Mouse (Mus musculus): ENCODE data around the gene Nkg7.

Nkg7 gene

DNA sequence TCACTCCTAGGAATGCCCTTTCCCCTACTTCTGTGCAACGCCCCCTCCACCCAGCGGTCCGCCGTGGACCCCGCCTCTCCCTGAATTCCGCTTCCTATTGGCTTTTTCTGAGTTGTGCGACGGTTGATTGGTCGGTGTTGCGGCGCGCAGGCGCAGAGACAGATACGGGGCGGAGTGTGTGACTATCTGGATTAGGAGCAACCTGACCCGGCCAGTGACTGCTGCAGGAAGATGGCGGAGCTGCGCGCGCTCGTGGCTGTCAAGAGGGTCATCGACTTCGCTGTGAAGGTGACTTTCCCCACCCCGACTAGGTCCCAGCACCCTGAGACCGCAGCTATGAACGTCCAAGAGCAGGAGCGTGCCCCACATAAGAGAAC lies 7.0 kb downstream of the Nkg7 start, which contains the start of the genes Etfb and Gm45233:
Etfb (plus strand) TSS at position 167 of the 377 bp plus-strand sequence.
Gm45233 (plus strand) TSS at position 212 of the 377 bp plus-strand sequence.
- in situ Hi-C loops (cut with MboI, MseI), result no loop called here

DNA sequence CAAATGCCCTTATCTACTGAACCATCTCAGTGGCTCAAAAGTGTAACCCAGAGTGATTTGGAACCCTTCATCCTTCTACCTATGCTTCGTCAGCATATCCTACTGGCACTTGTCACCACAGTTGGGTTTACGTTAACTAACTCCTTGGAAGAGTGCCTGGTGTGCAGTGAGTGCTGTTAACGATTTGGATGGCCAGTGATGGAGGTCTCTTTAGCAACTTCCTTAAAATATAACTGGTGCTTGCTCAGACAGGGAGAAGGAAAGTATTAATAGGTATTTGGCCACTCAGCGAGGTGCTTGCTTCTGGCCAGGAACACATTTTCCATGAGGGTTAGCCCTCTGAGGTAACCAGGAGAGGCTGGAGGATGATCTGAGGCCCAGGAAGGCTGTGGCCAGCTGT lies 10.9 kb downstream of the Nkg7 start:
- in situ Hi-C loops (cut with MboI, MseI), result no loop called here

DNA sequence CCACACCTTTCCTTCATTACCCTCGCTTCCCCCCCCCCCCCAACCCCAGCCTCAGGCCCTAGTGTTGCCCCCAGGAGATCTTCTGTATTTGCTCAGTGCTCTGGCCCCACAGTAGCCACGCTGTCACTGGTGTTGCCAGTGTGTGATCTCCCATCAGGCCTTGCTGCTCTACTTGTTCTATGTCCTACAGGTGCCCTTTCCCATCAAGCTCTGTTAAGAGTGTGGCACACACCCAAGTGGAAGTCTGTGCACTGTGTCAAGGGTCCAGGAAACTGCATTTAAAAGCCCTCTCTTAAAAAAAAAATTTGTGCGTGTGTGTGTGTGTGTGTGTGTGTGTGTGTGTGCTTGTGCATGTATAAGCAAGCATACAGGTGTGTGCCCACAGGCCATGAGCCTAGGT lies 11.4 kb downstream of the Nkg7 start:
- in situ Hi-C loops (cut with MboI, MseI), result no loop called here

DNA sequence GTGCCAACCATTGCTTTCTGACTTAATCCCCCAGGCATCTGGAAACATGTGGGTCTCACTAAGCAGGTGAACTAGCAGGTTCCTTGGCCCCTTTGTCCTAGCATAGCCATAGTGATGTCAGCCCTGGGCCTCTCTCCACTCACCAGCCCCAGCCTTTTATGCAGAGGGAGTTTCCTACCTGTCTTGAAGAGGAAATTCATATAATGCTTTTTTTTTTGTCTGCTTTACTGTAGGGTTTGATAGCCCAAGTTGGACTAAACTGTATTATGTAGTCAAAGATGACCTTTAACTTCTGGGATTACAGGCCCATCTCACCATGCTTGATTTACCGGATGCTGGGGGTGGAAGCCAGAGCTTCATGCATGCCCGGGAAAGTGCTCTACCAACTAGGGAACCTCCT lies 12.9 kb downstream of the Nkg7 start:
- in situ Hi-C loops (cut with MboI, MseI), result loop anchor here (25.0 kb wide), 1 partner anchor 163 kb away; no protein-coding TSS in a partner anchor

DNA sequence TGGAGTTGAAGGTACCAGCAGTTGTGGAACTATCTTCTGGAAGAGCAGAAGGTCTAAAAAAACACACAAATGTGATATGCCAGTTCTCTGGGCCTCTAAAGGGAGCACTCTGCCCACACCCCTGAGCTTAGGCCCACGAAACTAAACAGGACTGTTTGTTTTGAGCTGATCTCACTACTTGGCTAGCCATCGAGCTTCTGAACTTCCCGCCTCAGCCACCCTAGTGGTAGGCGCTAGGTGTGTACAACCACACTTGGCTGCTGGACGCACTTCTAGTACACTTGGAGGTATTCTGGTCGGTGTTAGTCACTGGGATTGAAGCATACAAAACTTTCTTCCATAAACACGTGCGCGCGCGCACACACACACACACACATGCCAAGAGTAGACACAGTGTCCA lies 14.9 kb downstream of the Nkg7 start:
- in situ Hi-C loops (cut with MboI, MseI), result loop anchor here (25.0 kb wide), 1 partner anchor 164 kb away; no protein-coding TSS in a partner anchor

DNA sequence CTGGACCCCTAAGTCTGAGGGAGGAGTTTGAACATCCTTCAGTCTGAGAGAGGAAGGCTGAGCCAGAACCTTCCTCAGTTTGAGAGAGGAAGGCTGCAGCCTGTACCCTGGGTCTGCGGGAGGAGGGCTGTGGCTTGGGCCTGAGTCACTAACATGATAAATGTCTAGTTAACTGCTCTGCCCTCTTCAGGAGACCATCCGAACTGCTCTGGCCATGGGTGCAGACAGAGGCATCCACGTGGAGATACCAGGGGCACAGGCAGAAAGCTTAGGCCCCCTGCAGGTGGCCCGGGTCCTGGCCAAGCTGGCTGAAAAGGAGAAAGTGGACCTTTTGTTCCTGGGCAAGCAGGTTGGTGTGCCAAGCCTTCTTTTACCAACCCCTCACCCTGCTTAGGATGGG lies 15.7 kb downstream of the Nkg7 start:
- in situ Hi-C loops (cut with MboI, MseI), result loop anchor here (25.0 kb wide), 1 partner anchor 165 kb away; no protein-coding TSS in a partner anchor

DNA sequence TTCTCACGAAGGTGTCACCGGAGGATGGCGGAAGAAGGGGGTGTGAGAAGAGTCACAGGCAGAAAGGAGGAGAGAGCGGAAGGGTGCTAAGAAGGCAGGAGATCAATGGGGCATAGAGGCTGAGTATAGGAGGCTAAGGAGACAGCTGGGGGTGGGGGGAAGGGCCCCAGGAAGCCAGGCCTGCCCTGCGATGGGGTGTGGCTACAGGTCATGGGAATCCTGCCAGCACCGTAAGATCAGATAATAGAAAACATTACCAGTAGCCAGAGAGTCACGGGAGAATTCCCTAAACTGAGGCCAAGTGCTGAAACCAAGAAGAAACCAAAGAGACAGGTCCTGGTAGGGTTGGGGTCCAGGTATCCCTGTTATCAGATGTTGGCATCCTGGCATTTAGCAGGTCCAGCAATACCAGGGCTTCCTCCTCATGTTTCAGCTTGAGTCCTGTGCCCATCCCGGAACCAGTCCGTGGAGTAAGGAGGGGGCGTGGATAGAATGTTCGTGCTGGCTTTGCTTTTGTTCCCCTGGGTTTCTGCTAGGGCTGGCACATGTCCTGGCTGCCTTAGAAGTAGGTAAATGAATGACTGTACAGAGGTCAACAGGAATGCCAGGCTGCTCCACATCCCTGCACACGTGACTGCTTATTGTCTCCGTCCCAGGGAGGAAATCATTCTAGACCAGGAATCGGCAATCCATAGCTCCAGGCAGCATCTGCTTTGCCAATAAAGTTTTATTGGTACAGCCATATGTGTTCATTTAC lies 16.9 kb downstream of the Nkg7 start:
- in situ Hi-C loops (cut with MboI, MseI), result loop anchor here (25.0 kb wide), 1 partner anchor 166 kb away; no protein-coding TSS in a partner anchor

DNA sequence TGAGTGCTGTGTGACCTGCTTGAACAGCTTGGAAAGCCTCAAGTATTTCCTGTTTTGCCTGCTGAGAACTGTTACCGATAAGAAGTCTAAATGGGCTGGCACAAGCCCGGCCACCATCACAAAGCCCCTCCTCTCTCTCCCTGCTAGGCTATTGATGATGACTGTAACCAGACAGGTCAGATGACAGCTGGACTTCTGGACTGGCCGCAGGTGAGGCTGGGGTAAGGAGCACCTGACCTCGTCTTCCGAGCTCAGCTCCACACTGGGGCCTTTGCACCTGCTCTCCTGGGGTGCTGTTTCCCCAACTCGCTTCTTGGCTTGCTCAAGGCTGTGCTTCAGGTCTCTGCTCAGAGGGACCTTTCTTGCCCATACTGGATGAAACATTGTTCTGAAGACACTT lies 17.5 kb downstream of the Nkg7 start:
- in situ Hi-C loops (cut with MboI, MseI), result loop anchor here (25.0 kb wide), 1 partner anchor 167 kb away; no protein-coding TSS in a partner anchor

DNA sequence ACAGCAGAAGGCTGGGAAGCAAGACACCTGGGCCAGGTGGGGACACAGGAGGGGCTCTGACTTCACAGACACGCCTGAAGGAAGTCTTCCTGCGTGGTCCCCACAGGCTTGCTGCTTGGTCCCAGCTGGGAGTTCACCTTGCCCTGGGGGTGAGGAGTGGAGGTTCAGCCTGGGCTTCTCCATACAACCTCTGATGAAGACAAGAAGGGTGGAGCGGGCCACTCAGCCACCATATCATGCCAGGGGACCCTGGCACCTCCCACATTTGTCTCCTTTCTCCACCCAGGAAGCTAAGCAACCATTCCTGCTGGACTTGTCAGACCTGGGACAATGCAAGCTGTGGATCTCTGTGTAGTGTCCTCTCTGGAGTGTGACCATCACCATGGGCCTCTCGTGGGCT lies 26.0 kb downstream of the Nkg7 start, which contains the start of gene Vsig10l:
Vsig10l (plus strand) TSS at position 301 of the 400 bp plus-strand sequence.
- in situ Hi-C loops (cut with MboI, MseI), result loop anchor here (25.0 kb wide), 1 partner anchor 176 kb away; no protein-coding TSS in a partner anchor

DNA sequence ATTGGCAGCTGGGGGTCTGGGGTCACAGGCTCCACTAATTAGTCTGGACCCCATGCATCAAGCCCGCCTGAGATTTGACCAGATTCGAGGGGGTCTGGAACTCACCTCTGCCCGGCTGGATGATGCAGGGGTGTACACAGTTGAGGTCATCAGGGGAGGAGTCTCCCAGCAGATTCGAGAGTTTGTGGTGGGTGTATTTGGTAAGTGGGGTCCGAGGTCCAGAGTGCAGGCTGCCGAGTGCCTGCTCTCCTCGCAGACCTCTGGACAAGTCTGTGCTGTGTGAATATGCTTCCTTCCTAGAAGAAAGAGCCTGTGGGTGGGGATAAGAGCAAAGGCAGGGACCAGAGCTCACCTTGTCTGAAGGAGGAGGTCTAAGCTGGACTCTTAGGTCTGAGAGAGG lies 27.1 kb downstream of the Nkg7 start:
- in situ Hi-C loops (cut with MboI, MseI), result loop anchor here (25.0 kb wide), 1 partner anchor 177 kb away; no protein-coding TSS in a partner anchor

DNA sequence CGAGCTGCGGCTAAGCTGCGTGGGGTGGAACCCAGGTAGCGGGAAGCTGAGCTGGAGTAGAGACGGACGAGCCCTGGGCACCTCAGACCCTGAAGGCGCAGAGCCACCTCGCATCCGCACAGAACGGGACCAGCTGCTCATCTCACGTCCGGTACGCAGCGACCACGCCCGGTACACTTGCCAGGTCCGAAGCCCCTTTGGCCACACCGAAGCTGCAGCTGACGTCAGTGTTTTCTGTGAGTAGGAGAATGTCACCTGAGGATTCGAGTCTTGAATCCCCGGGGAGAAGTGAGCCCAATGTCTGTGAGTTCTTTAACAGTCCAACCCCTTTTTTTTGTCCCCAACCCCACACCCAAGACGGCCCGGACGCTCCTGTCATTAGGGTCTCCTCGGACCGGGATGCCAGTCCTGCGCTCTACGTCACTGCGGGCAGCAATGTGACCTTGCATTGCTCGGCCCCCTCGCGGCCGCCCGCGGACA lies 28.0 kb downstream of the Nkg7 start:
- in situ Hi-C loops (cut with MboI, MseI), result loop anchor here (25.0 kb wide), 1 partner anchor 178 kb away; no protein-coding TSS in a partner anchor

DNA sequence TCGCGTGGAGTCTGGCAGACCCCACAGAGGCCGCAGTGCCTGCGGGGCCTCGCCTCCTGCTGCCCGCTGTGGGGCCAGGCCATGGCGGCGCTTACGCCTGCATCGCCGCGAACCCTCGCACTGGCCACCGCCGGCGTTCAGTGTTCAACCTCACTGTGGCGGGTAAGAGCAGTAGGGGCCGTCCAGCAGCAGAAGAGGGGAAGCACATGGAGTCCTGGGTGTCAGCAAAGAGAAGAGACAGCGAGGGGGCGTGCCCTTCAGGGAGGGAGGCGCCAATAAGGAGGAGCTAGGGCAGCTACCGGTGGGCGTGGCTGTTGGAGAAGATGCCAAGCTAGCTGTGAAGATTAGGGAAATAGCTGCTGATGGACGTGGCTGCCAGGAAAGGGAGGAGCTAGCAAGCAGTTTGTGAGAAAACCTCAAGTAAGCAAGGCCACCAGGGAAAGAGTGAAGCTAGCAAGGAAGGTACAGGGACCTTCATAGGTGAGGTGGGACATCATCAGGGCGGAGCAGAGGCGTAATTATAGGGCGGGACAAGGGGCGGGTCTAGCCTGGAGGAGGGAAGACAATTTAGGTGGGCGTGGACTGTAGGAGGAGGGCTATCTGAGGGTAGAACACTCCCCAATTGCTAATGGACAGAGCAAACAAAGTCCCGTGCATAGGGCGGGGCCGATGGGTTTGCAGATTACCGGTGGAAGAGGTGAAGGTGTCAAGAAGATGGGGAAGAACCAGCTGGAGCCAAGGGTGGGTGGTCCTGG lies 28.6 kb downstream of the Nkg7 start:
- in situ Hi-C loops (cut with MboI, MseI), result loop anchor here (25.0 kb wide), 1 partner anchor 178 kb away; no protein-coding TSS in a partner anchor

DNA sequence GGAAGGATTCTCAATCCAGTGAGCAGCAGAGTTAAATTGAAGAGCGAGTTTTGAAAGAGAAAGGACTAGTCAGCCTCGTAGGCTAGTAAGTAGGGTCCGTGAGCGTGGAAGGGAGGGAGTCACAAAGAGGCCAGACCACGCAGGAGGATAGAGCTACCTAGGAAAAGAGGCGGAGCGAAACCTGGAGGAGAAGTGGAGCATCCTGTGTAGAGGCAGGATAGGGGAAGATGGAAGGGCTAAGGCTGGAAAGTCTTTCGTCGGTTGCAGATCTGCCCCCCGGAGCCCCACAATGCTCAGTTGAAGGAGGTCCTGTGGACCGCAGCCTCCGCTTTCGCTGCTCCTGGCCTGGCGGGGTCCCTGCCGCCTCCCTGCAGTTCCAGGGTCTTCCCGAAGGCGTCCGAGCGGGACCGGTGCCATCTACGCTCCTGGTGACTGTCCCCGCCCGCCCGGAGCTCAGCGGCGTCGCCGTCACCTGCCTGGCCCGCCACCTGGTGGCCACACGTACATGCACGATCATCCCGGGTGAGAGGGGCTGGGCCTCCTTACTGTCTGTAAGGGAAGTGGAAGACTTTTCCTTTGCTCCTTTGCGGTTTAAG lies 29.3 kb downstream of the Nkg7 start:
- in situ Hi-C loops (cut with MboI, MseI), result loop anchor here (25.0 kb wide), 1 partner anchor 179 kb away; no protein-coding TSS in a partner anchor

DNA sequence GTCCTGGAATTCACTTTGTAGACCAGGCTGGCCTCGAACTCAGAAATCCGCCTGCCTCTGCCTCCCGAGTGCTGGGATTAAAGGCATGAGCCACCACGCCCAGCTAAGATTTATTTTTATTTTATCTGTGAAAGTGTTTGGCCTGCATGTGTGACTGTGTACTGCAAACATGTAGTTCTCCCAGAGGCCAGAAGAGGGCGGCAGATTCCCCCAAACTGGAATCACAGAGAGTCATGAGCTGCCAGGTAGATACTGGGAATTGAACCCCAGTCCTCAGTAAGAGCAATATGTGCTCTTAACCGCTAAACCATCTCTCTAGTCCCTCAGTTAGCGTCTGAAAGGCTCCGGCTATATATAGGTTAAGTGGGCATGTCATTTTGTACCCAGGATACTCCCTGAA lies 33.5 kb downstream of the Nkg7 start:
- in situ Hi-C loops (cut with MboI, MseI), result loop anchor here (5.0 to 25.0 kb wide), 2 partner anchors 92 to 183 kb away; partner anchors contain the start of gene Zfp658

DNA sequence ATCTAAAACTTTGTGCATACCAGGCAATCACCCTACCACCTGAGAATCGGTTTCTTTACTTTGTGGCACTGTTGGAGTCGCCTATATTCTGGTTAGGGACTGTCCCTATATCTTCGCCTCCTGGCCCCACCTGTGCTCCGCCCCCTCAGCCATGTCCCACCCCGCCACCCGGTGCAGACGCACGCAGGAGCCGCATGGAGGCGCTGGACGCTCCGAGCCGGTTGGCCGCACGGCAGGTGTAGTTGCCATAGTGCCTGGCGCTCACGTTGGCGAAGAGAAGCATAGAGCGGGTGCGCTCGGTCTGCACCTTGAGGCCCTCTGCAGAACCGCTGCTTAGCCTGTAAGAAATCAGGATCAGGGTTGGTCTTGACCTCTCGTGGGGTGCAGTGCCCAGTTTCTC lies 38.8 kb downstream of the Nkg7 start:
- in situ Hi-C loops (cut with MboI, MseI), result no loop called here

DNA sequence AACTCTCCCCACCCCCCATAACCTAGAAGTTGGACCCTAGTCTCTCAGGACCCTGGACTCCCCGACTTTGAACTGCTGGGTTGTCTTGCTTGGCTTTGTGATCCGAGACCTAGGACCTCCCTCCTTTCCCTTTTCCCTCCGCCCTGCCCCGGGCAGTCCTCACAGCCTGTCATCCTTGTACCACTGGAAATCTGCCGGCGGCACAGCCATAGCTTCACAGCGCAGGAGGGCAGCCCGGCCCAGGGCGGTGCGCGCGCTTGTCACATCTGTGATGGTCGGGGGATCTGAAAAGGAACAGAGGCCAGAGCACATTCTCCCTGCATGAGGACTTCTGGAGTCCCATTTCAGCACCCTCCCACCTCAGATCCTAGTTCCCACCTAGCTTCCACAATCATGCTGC lies 39.5 kb downstream of the Nkg7 start:
- in situ Hi-C loops (cut with MboI, MseI), result no loop called here

DNA sequence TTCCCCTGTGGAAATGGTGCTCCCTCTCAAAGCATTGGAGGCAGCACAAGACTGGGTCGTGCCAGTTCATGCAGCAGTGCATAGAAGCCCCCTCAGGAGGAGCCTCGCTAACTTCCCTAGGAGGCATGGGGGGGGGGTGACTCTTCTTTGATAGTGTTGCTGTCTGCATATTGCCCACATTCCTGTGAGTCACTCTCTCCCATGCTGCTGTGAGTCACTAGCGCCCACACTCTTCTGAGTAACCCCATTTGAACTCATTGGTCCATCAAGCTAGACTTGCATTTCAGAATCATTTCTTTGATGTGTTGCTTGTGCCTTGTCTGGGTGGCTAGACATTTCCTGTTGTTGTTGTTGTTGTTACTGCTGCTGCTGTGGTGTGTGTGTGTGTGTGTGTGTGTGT lies 44.3 kb downstream of the Nkg7 start:
- in situ Hi-C loops (cut with MboI, MseI), result no loop called here

DNA sequence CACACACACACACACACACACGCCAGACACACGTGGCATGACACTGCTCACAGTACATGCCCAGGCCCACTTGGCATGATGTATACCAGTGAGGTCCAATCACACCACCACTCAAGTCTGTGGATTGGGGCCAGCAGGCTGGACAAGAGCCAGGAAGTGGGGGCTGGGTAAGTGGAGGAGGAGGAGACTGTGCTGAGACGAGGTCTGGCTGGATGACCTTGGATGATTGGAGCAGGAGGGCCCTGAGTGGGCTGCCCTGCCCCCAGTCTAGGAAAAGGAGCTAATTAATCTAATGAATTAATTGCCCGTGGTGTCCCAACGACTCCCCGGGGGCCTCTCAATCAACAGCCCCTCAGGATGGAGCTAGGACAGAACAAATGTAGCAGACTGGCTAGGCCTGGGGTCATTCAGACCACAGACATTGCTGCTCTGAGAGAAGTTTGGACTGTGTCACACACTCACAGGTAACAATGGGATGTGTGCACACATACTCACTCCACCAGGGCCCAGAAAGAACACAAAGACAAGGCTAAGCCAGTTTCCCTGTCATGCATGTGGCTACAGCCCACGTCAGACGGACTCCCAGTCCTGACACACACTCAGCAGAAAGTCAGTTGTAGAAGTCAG lies 45.3 kb downstream of the Nkg7 start:
- in situ Hi-C loops (cut with MboI, MseI), result no loop called here

DNA sequence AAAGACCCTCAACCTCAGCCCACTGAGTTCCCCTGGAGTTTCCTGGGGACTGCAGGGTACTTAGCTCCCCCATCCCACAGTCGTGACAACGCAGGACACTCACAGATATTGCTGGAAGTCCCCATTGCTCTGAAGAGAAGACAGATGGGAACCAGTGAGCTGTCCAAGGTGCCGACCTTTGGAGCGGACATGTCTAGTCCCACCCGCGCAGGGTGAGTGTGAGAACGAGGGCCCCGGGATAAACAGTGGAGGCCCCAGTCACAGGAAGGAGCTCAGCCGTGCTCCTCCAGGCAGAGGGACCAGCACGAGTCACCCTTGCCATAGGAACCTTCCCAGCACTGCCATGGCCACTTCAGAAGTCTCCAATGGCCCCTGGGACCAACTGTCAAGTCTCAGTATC lies 46.4 kb downstream of the Nkg7 start:
- in situ Hi-C loops (cut with MboI, MseI), result no loop called here
